Mouse (Mus musculus) CH12.LX (cell line): ENCODE measurements at regions not wholly inside any gene's neighbourhood (a gene's known extent, or its start where the extent isn't known, plus 50 kb on each side); places are given as distances from the start of the nearest gene placed in this dataset.

Experiments used
- DNase-seq: peaks from one replicate; pipeline ENCODE4 v3.0.0-alpha.2; 2013; ENCODE audit errors: extremely low read depth
- H3K27ac ChIP-seq: 2 replicates; pipeline ENCODE4 v1.5.1; 2012; ENCODE audit warnings: low read depth, mild to moderate bottlenecking, control low read depth, moderate library complexity; ENCODE audit not compliant: insufficient read depth
- H3K27me3 ChIP-seq: replicated peaks from 2 replicates; pipeline ENCODE3; 2012; ENCODE audit warnings: inconsistent platforms
- H3K36me3 ChIP-seq, 2 experiments: replicated peaks in 1 of 2; 2 replicates each; pipeline versions ENCODE3 to v1.6.1; 2012; ENCODE audit warnings: inconsistent platforms in 1 of 2, low read length in 1 of 2, mild to moderate bottlenecking in 1 of 2, mixed read lengths in 1 of 2, moderate library complexity in 1 of 2; ENCODE audit not compliant: control insufficient read depth in 1 of 2, insufficient read depth in 1 of 2
- H3K4me1 ChIP-seq, 2 experiments: 2 replicates each; pipeline ENCODE4 v1.6.1; 2012; ENCODE audit warnings: inconsistent platforms in 1 of 2, moderate library complexity in 1 of 2; ENCODE audit not compliant: insufficient read depth in 2 of 2, control insufficient read depth in 1 of 2
- H3K4me2 ChIP-seq: 2 replicates; pipeline ENCODE4 v1.6.1; 2012; ENCODE audit warnings: low read depth, mild to moderate bottlenecking, control low read depth; ENCODE audit not compliant: poor library complexity, insufficient read depth, severe bottlenecking
- H3K4me3 ChIP-seq, 3 experiments: fragments of 150-350 bp in 1 of 3; sonication (generic) in 1 of 3; replicated peaks in 1 of 3; 2 replicates each; pipeline versions ENCODE3 to v1.5.1; 2011 to 2012; ENCODE audit warnings: low read depth in 2 of 3, low read length in 2 of 3, mild to moderate bottlenecking in 2 of 3, moderate library complexity in 2 of 3, control low read depth in 1 of 3, improper control_type of control experiment in 1 of 3, inconsistent platforms in 1 of 3, mixed read lengths in 1 of 3; ENCODE audit not compliant: poor library complexity in 1 of 3
- H3K79me2 ChIP-seq: replicated peaks from 2 replicates; pipeline ENCODE4 v1.6.1; 2012; ENCODE audit warnings: mild to moderate bottlenecking, moderate library complexity; ENCODE audit not compliant: control insufficient read depth, poor library complexity, insufficient read depth, severe bottlenecking; ENCODE audit errors: extremely low read depth
- H3K9ac ChIP-seq: 2 replicates; pipeline ENCODE4 v1.6.1; 2012; ENCODE audit warnings: low read depth, mild to moderate bottlenecking, control low read depth, moderate library complexity; ENCODE audit not compliant: insufficient read depth
- H3K9me3 ChIP-seq: replicated peaks from 2 replicates; pipeline ENCODE3; 2012; ENCODE audit warnings: low read length, inconsistent platforms, mixed read lengths
- BHLHE40 ChIP-seq: IDR thresholded peaks from 2 replicates; pipeline ENCODE4 v1.6.1; 2011; ENCODE audit warnings: mild to moderate bottlenecking, low read depth, low read length, improper control_type of control experiment
- CTCF ChIP-seq, 2 experiments: IDR thresholded peaks in 1 of 2; conservative IDR thresholded peaks in 1 of 2; 2 replicates each; pipeline ENCODE4 v1.5.1; 2011 to 2012; ENCODE audit warnings: low read depth in 2 of 2, low read length in 2 of 2, improper control_type of control experiment in 1 of 2, inconsistent platforms in 1 of 2, mild to moderate bottlenecking in 1 of 2, moderate library complexity in 1 of 2
- E2F4 ChIP-seq: IDR thresholded peaks from 2 replicates; pipeline ENCODE4 v1.6.1; 2011; ENCODE audit warnings: low read depth, low read length, improper control_type of control experiment; ENCODE audit not compliant: insufficient replicate concordance
- ELF1 ChIP-seq: IDR thresholded peaks from 2 replicates; pipeline ENCODE4 v1.6.1; 2014; ENCODE audit warnings: low read depth, mild to moderate bottlenecking, inconsistent platforms, low read length, improper control_type of control experiment
- EP300 ChIP-seq: IDR thresholded peaks from 2 replicates; pipeline ENCODE4 v1.6.1; 2011; ENCODE audit warnings: low read length, improper control_type of control experiment
- JUND ChIP-seq: conservative IDR thresholded peaks from 2 replicates; pipeline ENCODE4 v1.6.1; 2011; ENCODE audit warnings: low read depth, low read length, improper control_type of control experiment
- MAFK ChIP-seq: IDR thresholded peaks from 2 replicates; pipeline ENCODE4 v1.6.1; 2011; ENCODE audit warnings: low read length, improper control_type of control experiment; ENCODE audit not compliant: insufficient replicate concordance
- POLR2A ChIP-seq: IDR thresholded peaks from 2 replicates; pipeline ENCODE4 v1.6.1; 2011; ENCODE audit warnings: low read depth, mild to moderate bottlenecking, improper control_type of control experiment, low read length
- RAD21 ChIP-seq: IDR thresholded peaks from 2 replicates; pipeline ENCODE4 v1.6.1; 2011; ENCODE audit warnings: low read depth, mild to moderate bottlenecking, low read length, improper control_type of control experiment, moderate library complexity
- RCOR1 ChIP-seq: conservative IDR thresholded peaks from 2 replicates; pipeline ENCODE4 v1.6.1; 2012; ENCODE audit warnings: low read depth, mild to moderate bottlenecking, inconsistent platforms, low read length, improper control_type of control experiment
- SMC3 ChIP-seq: IDR thresholded peaks from 2 replicates; pipeline ENCODE4 v1.6.1; 2011; ENCODE audit warnings: low read depth, low read length, improper control_type of control experiment
- USF1 ChIP-seq: IDR thresholded peaks from 2 replicates; pipeline ENCODE4 v1.6.1; 2014; ENCODE audit warnings: low read depth, mild to moderate bottlenecking, inconsistent platforms, low read length, improper control_type of control experiment
- dilution Hi-C: fragments of 300-500 bp; cut with MboI; formaldehyde crosslinking; loops from 2 replicates; pipeline ENCODE4 v1.14.3; 2020; ENCODE audit warnings: low sequenced_read_pairs; ENCODE audit not compliant: extremely low pct_unique_long_range_greater_than_20kb, extremely low pct_ligation_motif_present
- in situ Hi-C: fragments of 300-500 bp; cut with MboI; formaldehyde crosslinking; loops from 3 replicates; pipeline ENCODE4 v1.14.3; 2019; ENCODE audit warnings: low sequenced_read_pairs, low pct_ligation_motif_present, low pct_unique_long_range_greater_than_20kb, mixed read lengths

- Histone ChIP-seq H3K36me3 (no peaks in the 10 kb centered on the region), H3K27me3 (no peaks in the 10 kb centered on the region), H3K4me1 (no peaks in the 10 kb centered on the region), H3K27ac (no peak overlapping the region), H3K4me2 (no peak overlapping the region), H3K4me3 (no peak overlapping the region), H3K9me3 (peaks cover 6% of the 10 kb centered on the region), H3K9ac (no peak overlapping the region), H3K79me2 (no peaks in the 10 kb centered on the region)
- TF ChIP-seq RAD21 (no peak), SMC3 (no peak)
- dilution Hi-C loops (no loop called here), in situ Hi-C loops (no loop called here)
- DNase-seq: no peak
Observed at GRCm38 (mm10) chr14:86490826-86491225, 650.2 kb downstream of the Diaph3 start.

DNA sequence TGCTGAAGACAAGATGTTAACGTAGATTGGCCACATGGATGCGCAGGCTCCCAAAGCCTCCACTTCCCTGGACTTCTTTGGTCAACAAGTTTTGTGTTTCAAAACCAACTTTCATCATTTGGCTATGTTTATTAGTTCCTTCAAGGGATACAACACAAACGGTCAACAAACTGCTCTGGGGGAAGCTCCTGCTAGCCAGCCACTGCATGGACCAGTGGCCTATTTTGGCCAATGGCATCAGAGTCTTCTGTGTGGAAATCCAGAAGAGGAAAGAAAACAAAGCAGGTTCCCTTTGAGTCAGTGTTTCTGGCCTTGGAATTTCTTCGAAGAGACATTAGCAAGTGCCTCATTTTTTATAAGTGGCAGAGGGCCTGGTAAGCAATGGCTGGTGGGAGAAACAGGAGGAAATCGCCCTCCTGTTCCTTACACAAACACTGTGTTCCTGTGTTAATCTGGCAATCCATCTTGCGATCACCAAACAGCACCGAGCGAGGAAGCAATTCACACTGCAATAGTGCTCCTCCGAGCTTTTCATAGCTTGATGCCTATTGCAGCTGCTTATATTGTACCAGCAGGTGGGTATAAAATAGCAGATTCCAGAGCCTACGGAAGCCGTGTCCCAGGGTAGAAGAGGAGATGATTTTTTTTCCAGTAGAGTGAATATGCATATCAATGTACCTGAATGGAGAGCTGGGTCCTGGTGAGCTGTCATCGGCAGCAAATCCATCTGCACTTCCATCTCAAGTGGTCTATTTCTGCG is 651.0 kb downstream of the Diaph3 start:
- DNase-seq: no peak
- H3K4me1 ChIP-seq: no peaks in the 10 kb centered on the region
- no peak for TF ChIP-seq RCOR1
- no peak for TF ChIP-seq JUND
- TF ChIP-seq, all 38 proteins: peak for 0
- Histone ChIP-seq H3K4me3 (no peak overlapping the region), H3K27ac (no peak overlapping the region), H3K36me3 (no peaks in the 10 kb centered on the region), H3K4me2 (no peak overlapping the region), H3K9ac (no peak overlapping the region), H3K9me3 (peaks cover 3% of the 10 kb centered on the region), H3K27me3 (no peaks in the 10 kb centered on the region), H3K79me2 (no peaks in the 10 kb centered on the region)
- dilution Hi-C loops (no loop called here), in situ Hi-C loops (no loop called here)

- H3K9me3 ChIP-seq: peaks cover 6% of the 10 kb centered on the region
- H3K4me1 ChIP-seq: no peaks in the 10 kb centered on the region
- no peaks in the 10 kb centered on the region for H3K27me3 ChIP-seq
- TF ChIP-seq RCOR1 (no peak), USF1 (no peak), EP300 (no peak), SMC3 (no peak), E2F4 (no peak), CTCF (conservative IDR thresholded peaks at IDR 0.05 in 1 of 2, IDR thresholded peaks at IDR 0.05 in 1 of 2; ENCODE audit: low read depth in 2 of 2, low read length in 2 of 2) (no peak), ELF1 (no peak), MAFK (no peak), POLR2A (no peak), BHLHE40 (no peak)
- no peak overlapping the region for H3K9ac ChIP-seq
- H3K36me3 ChIP-seq: no peaks in the 10 kb centered on the region
- in situ Hi-C loops: no loop called here
- no peak overlapping the region for H3K4me2 ChIP-seq
- no peak for DNase-seq
- no peak overlapping the region for H3K27ac ChIP-seq
- no peak overlapping the region for H3K4me3 ChIP-seq
- dilution Hi-C loops: no loop called here
- no peaks in the 10 kb centered on the region for H3K79me2 ChIP-seq
Observed at GRCm38 (mm10) chr14:86489044-86489816, 651.8 kb downstream of the Diaph3 start.
